Mouse (Mus musculus) retina, embryonic 14.5 days (tissue): ENCODE results near the gene Rint1.

Experiments used
- DNase-seq: peaks from one replicate; pipeline ENCODE4 v3.0.0-alpha.2; 2015; ENCODE audit warnings: low spot score

Rint1 gene

DNA sequence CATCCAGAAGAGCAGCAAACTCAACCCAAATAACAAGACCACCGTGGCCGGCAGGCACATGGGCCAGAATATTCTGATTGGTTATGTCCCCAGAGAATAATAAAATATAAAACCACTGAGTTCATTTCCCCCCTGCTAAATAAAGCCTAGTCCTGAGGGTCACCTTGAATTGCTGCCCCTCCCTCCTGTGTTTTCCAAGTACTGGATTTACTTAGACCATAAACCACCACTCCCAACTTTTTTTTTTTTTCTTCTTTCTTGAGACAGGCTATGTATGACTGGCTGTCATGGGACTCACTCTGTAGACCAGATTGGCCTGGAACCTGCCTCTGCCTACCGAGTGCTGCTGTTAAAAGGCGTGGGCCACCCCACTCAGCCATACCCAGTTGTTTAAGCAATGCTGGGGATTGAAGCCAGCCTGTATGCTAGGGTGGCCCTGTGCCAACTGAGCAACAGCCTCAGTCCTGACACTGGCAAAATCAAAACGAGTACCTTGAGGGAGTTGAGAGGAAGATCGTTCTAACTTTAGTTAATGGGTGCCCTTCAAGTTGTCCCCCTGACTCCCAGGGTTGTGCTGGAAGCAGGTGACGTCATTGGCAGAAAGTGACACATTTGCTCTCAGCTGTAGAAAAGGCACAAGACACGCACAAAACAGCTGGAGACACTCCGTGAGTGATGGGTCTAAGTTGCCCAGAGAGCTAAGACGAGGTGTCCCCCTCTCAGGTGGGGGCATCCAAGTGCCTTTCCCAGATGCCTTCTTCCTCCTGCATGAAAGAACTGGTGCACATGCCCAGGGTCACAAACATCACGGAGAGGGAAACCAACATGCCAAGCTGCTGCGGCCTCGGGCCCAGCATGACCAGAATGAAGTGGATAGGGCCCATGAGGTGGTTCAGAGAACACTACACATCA lies 76.8 kb downstream of the Rint1 start:
- no peak for DNase-seq

DNA sequence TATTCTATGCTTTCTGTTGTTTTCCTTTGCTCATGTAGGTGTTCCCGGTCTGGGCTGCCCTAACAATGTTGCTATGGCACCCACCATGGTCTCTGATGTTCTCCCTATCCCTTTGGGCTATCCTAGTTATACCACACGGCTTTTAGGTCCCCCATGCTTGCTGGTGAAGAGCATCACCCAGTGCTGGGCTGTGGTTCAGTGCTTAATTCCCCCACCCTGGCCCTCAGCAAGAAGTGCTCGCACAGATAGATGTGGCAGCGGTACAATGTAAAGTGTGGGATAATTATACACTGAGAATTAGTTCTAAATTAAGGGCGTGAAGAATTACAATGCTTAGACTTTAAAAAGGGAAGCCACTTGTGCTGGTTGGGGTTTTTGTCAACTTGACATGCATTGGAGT lies 78.4 kb downstream of the Rint1 start:
- DNase-seq = no peak
